26 mouse cellular contexts compared by ENCODE assay signal in genomic region chr1:87913356-87913755, GRCm38 (mm10).
DNase-seq lines count a peak whose midpoint lies in the region; ATAC-seq and TF ChIP-seq lines count a peak whose summit lies in the region.
"Had no signal": no experiment of that assay in that cellular context is flagged by ENCODE, and none has a peak within 500 bp of the region (broad histone marks: within the 10 kb centered on the region; RNA-seq: fewer than 3 reads in every experiment).

No protein-coding gene starts in this region.

- H3K4me3 ChIP-seq in embryonic facial prominence, embryonic 14.5 days (ENCODE audit: low read depth, low read length) = no peak overlapping the region
- H3K4me3 ChIP-seq in embryonic facial prominence, embryonic 10.5 days = no peak overlapping the region
- no peak overlapping the region for H3K4me3 ChIP-seq in hindbrain, embryonic 15.5 days
- H3K4me3 ChIP-seq in hindbrain, embryonic 14.5 days (replicated peaks; ENCODE audit: low read length) = no peak overlapping the region
- no peak overlapping the region for H3K4me3 ChIP-seq in layer of hippocampus, adult 2 months
- H3K4me3 ChIP-seq: embryonic facial prominence, embryonic 13.5 days; forebrain, embryonic 12.5 days; heart, embryonic 10.5 days; stomach, embryonic 15.5 days had no signal

- H3K36me3 ChIP-seq in embryonic facial prominence, embryonic 14.5 days (ENCODE audit: control insufficient read depth, insufficient read depth, low read length) = peaks cover 32% of the 10 kb centered on the region
- peaks cover 51% of the 10 kb centered on the region for H3K36me3 ChIP-seq in embryonic facial prominence, embryonic 10.5 days (replicated peaks)
- peaks cover 8% of the 10 kb centered on the region; the same call in 1 of the 2 replicates for H3K36me3 ChIP-seq in hindbrain, embryonic 15.5 days
- peaks cover 21% of the 10 kb centered on the region for H3K36me3 ChIP-seq in hindbrain, embryonic 14.5 days (replicated peaks; ENCODE audit: control insufficient read depth, insufficient read depth)

- 0 out of 2 replicates have a peak overlapping the region, but pooled peaks have one; percentile 25 for H3K9ac ChIP-seq in embryonic facial prominence, embryonic 14.5 days (ENCODE audit: low read depth, low read length)
- H3K9ac ChIP-seq in hindbrain, embryonic 15.5 days = no peak overlapping the region
- no peak overlapping the region for H3K9ac ChIP-seq in hindbrain, embryonic 14.5 days
- H3K9ac ChIP-seq: embryonic facial prominence, embryonic 13.5 days; forebrain, embryonic 12.5 days; forebrain, postnatal 0 days; liver, embryonic 14.5 days; lung, embryonic 14.5 days; stomach, embryonic 15.5 days had no signal

- ATAC-seq in embryonic facial prominence, embryonic 14.5 days (ENCODE audit: low read depth) = no peak
- ATAC-seq in hindbrain, embryonic 15.5 days (ENCODE audit: low FRiP score, low read depth) = no peak
- ATAC-seq in hindbrain, embryonic 14.5 days (ENCODE audit: low FRiP score) = no peak
- ATAC-seq: forebrain, postnatal 0 days; midbrain, embryonic 16.5 days had no signal

- H3K4me2 ChIP-seq in embryonic facial prominence, embryonic 14.5 days (ENCODE audit: low read depth, low read length) = no peak overlapping the region
- no peak overlapping the region for H3K4me2 ChIP-seq in hindbrain, embryonic 15.5 days
- H3K4me2 ChIP-seq in hindbrain, embryonic 14.5 days (replicated peaks) = no peak overlapping the region
- H3K4me2 ChIP-seq: embryonic facial prominence, embryonic 13.5 days; forebrain, embryonic 12.5 days; lung, embryonic 14.5 days; midbrain, embryonic 11.5 days; stomach, embryonic 15.5 days had no signal

- no peak for DNase-seq in embryonic facial prominence, embryonic 14.5 days (ENCODE audit: low spot score)
- no peak for DNase-seq in embryonic facial prominence, embryonic 10.5 days (ENCODE audit: low spot score)
- no peak for DNase-seq in hindbrain, embryonic 14.5 days (ENCODE audit: low spot score)
- no peak for DNase-seq in layer of hippocampus, adult 2 months (ENCODE audit: low spot score in 2 of 2)
- DNase-seq in layer of hippocampus, adult 11-12 months (ENCODE audit: low spot score) = no peak
- peak; percentile 22 to 37 for DNase-seq in right cerebral cortex, postnatal 10 days (ENCODE audit: low spot score in 2 of 2)
- no peak for DNase-seq in right cerebral cortex, postnatal 14 days
- DNase-seq: adrenal gland, adult 8-10 months; cerebellum, adult 11 months; cerebellum, adult 9-10 months; embryo, embryonic 11 days; forebrain, postnatal 0 days; gastrocnemius, postnatal 14 days; kidney, adult 2 months; kidney, postnatal 25 days; lung, embryonic 14.5 days; lung, postnatal 36 days had no signal

- H3K27me3 ChIP-seq in embryonic facial prominence, embryonic 14.5 days (replicated peaks; ENCODE audit: control insufficient read depth, insufficient read depth, low read length) = no peaks in the 10 kb centered on the region
- H3K27me3 ChIP-seq in embryonic facial prominence, embryonic 10.5 days (replicated peaks; ENCODE audit: low read depth, poor library complexity, severe bottlenecking) = no peaks in the 10 kb centered on the region
- no peaks in the 10 kb centered on the region for H3K27me3 ChIP-seq in hindbrain, embryonic 15.5 days
- H3K27me3 ChIP-seq in hindbrain, embryonic 14.5 days (ENCODE audit: control insufficient read depth, insufficient read depth, low read length) = no peaks in the 10 kb centered on the region
- H3K27me3 ChIP-seq: CH12.LX; embryonic facial prominence, embryonic 13.5 days; forebrain, embryonic 12.5 days; stomach, embryonic 15.5 days had no signal

- H3K4me1 ChIP-seq in embryonic facial prominence, embryonic 14.5 days (ENCODE audit: control insufficient read depth, insufficient read depth, low read length) = no peaks in the 10 kb centered on the region
- H3K4me1 ChIP-seq in embryonic facial prominence, embryonic 10.5 days = no peaks in the 10 kb centered on the region
- H3K4me1 ChIP-seq in hindbrain, embryonic 15.5 days (replicated peaks) = no peaks in the 10 kb centered on the region
- H3K4me1 ChIP-seq in hindbrain, embryonic 14.5 days (replicated peaks; ENCODE audit: control insufficient read depth, insufficient read depth, low read length) = no peaks in the 10 kb centered on the region
- H3K4me1 ChIP-seq: embryonic facial prominence, embryonic 13.5 days; forebrain, embryonic 12.5 days had no signal

- H3K27ac ChIP-seq in embryonic facial prominence, embryonic 14.5 days (replicated peaks; ENCODE audit: low read depth, low read length) = peak overlapping the region; percentile 33; the same call in 1 of the 2 replicates
- no peak overlapping the region for H3K27ac ChIP-seq in embryonic facial prominence, embryonic 10.5 days (replicated peaks)
- 0 out of 2 replicates have a peak overlapping the region, but pooled peaks have one; percentile 10 for H3K27ac ChIP-seq in hindbrain, embryonic 15.5 days (replicated peaks)
- H3K27ac ChIP-seq in hindbrain, embryonic 14.5 days = no peak overlapping the region
- peak overlapping the region; percentile 51; the same call in 1 of the 2 replicates for H3K27ac ChIP-seq in layer of hippocampus, adult 2 months
- H3K27ac ChIP-seq: embryonic facial prominence, embryonic 13.5 days; forebrain, embryonic 12.5 days; heart, embryonic 10.5 days; liver, embryonic 14.5 days; stomach, embryonic 15.5 days had no signal

- no peaks in the 10 kb centered on the region for H3K9me3 ChIP-seq in embryonic facial prominence, embryonic 14.5 days (ENCODE audit: control insufficient read depth, low read length)
- no peaks in the 10 kb centered on the region for H3K9me3 ChIP-seq in embryonic facial prominence, embryonic 10.5 days
- no peaks in the 10 kb centered on the region for H3K9me3 ChIP-seq in hindbrain, embryonic 15.5 days
- H3K9me3 ChIP-seq in hindbrain, embryonic 14.5 days (ENCODE audit: control insufficient read depth, low read length) = no peaks in the 10 kb centered on the region
- H3K9me3 ChIP-seq: embryonic facial prominence, embryonic 13.5 days; forebrain, embryonic 12.5 days; heart, embryonic 10.5 days; stomach, embryonic 15.5 days had no signal

- TF ChIP-seq CTCF in layer of hippocampus, adult 2 months (conservative IDR thresholded peaks at IDR 0.05) = no peak

Comparison
In these comparisons a context has a peak if more than half of its experiments do, and no peak if none do; other contexts are left out.
1. DNase-seq: peak in right cerebral cortex, postnatal 10 days (2 of 2); none in embryonic facial prominence, embryonic 14.5 days (single experiment), embryonic facial prominence, embryonic 10.5 days (single experiment), hindbrain, embryonic 14.5 days (single experiment), layer of hippocampus, adult 2 months (0 of 2), layer of hippocampus, adult 11-12 months (single experiment) and right cerebral cortex, postnatal 14 days (single experiment).
2. H3K27ac ChIP-seq: peak in embryonic facial prominence, embryonic 14.5 days (single experiment), hindbrain, embryonic 15.5 days (single experiment) and layer of hippocampus, adult 2 months (single experiment); none in embryonic facial prominence, embryonic 10.5 days (single experiment) and hindbrain, embryonic 14.5 days (single experiment).